Mouse (Mus musculus) ES-E14 (cell line): ENCODE data around the gene Atxn7.

Source experiments
- CHD2 ChIP-seq: IDR thresholded peaks from 2 replicates; pipeline ENCODE4 v1.6.1; 2014; ENCODE audit warnings: mild to moderate bottlenecking, low read depth, low read length, inconsistent platforms
- HCFC1 ChIP-seq: IDR thresholded peaks from 2 replicates; pipeline ENCODE4 v1.6.1; 2012; ENCODE audit warnings: low read length, inconsistent platforms, borderline replicate concordance; ENCODE audit not compliant: insufficient read depth
- ZC3H11A ChIP-seq: IDR thresholded peaks from 2 replicates; pipeline ENCODE4 v1.6.1; 2012; ENCODE audit warnings: low read depth, mild to moderate bottlenecking, inconsistent platforms, low read length, borderline replicate concordance

- TF ChIP-seq ZC3H11A (no peak), HCFC1 (no peak), CHD2 (no peak)
These were observed 127.0 kb downstream of the Atxn7 start for GRCm38 (mm10) chr14:14088016-14088791.
